Mouse (Mus musculus) hindbrain, embryonic 12.5 days (tissue): ENCODE measurements around the gene Pof1b. TPM values are rescaled to one million over a fixed set of nuclear protein-coding genes. Genes with fewer than 3 reads are reported as not detected.

Experiments used
- ATAC-seq: fragments of 200-750 bp; cut with Nextera tagmentation; 2 replicates; pipeline ENCODE4 v1.8.0; 2017; ENCODE audit warnings: moderate TSS enrichment; ENCODE audit not compliant: low FRiP score
- H3K27ac ChIP-seq: fragments of 300-500 bp; sonication (generic); 2 replicates; pipeline ENCODE4 v1.5.1; 2016; ENCODE audit warnings: mild to moderate bottlenecking
- H3K27me3 ChIP-seq: fragments of 300-500 bp; sonication (generic); 2 replicates; pipeline ENCODE4 v1.6.1; 2016; ENCODE audit warnings: mild to moderate bottlenecking
- H3K36me3 ChIP-seq: fragments of 300-500 bp; sonication (generic); 2 replicates; pipeline ENCODE4 v1.6.1; 2016; ENCODE audit warnings: mild to moderate bottlenecking
- H3K4me1 ChIP-seq: fragments of 300-500 bp; sonication (generic); 2 replicates; pipeline ENCODE4 v1.6.1; 2016
- H3K4me2 ChIP-seq: fragments of 300-500 bp; sonication (generic); replicated peaks from 2 replicates; pipeline ENCODE4 v1.6.1; 2016; ENCODE audit warnings: mild to moderate bottlenecking
- H3K4me3 ChIP-seq: fragments of 300-500 bp; sonication (generic); 2 replicates; pipeline ENCODE4 v1.5.1; 2016; ENCODE audit warnings: mild to moderate bottlenecking
- H3K9ac ChIP-seq: fragments of 300-500 bp; sonication (generic); 2 replicates; pipeline ENCODE4 v1.6.1; 2016; ENCODE audit warnings: mild to moderate bottlenecking, moderate library complexity
- H3K9me3 ChIP-seq: fragments of 300-500 bp; sonication (generic); replicated peaks from 2 replicates; pipeline ENCODE4 v1.6.1; 2016; ENCODE audit warnings: mild to moderate bottlenecking
- WGBS: fragments of 180-500 bp; shearing (Covaris S2); methylation state at CpG from one replicate; pipeline ENCODE4 v1.1.7; 2016; 5-methylcytosine and 5-hydroxymethylcytosine counted together
- polyA plus RNA-seq: library from polyadenylated mRNA; unstranded; fragments of >200 nt; fragmentation: Nextera tagmentation; extraction: Ambion mirVana; gene quantifications from 2 replicates; pipeline ENCODE4 v1.2.1, GENCODE M21; 2016

Gene Pof1b
- 0.17 and 0.39 TPM in 2 replicates for polyA plus RNA-seq

DNA sequence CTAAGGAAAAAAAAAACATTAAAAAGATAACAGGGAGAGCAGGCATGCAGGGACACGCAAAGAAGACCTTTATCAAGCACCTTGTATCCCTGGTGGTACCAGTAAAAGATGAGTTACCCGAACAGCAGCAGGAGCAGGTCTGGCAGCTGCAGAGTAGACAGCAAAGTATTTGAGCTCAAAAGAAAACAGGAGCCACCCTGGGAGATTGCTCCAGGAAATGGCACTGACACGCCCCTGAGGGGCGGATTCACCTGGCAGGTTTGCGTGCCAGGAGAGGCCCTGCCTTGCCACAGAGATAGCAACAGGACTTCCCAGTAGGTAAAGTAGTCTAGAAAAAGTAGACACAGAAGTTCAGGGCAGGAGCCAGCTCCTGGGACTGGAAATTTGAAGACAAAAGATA lies at the start of gene Pof1b:
Gene Pof1b (minus strand): TSS at position 144 of the 400 bp plus-strand sequence.
- no peak for ATAC-seq

DNA sequence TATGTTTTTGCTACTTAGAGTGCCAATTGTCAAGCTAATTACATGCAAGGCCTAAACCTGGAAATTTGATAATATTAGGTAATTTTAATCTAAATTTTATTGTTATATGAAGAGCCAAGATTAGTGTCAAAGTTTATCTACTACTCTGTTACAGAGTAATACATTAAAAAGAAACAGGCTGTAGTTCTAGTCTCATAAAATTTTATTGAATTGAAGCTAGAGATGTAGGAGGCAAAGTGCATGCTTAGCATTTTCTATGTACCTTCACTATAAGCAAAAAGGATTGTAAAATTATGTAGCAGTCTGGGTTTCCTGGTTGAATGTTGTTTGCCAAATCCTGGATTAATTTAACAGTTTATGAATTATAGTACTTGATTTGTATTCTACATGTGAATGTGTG lies 18.1 kb upstream of the Pof1b start:
- no peaks in the 10 kb centered on the region for H3K9me3 ChIP-seq
- no peak overlapping the region for H3K4me3 ChIP-seq
- H3K27ac ChIP-seq: no peak overlapping the region
- H3K9ac ChIP-seq: no peak overlapping the region
- H3K4me1 ChIP-seq: no peaks in the 10 kb centered on the region
- no peaks in the 10 kb centered on the region for H3K36me3 ChIP-seq
- ATAC-seq: no peak
- no peak overlapping the region for H3K4me2 ChIP-seq
- no peaks in the 10 kb centered on the region for H3K27me3 ChIP-seq

More for the DNA sequence above, at the start of gene Pof1b:
- Histone ChIP-seq H3K27ac (no peak within 1 kb of the TSS), H3K36me3 (no peaks in the 10 kb centered on the region), H3K9me3 (no peaks in the 10 kb centered on the region), H3K9ac (no peak within 1 kb of the TSS), H3K4me3 (no peak within 1 kb of the TSS), H3K27me3 (no peaks in the 10 kb centered on the region), H3K4me2 (no peak within 1 kb of the TSS), H3K4me1 (no peaks in the 10 kb centered on the region)
- WGBS: 76% methylated on average over 5 of the region's 5 CpGs

DNA sequence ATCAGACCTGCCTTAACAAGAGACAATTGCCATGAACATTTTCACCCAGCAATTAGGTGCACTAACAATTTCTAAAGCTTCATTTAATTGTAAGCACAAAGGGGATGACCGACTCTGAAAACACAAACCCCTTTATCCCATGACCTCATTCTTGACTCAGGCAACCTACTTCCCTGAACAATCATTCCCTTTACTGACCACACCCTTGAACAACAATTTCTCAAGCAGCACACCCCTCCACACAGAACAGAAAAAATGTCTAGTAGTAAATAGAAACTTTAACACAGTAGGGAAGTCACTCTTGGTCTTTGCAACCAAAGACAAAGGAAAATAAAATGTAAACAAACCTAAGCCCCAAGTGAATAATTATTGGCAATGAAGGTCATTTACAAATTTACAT lies 4.1 kb downstream of the Pof1b start:
- Histone ChIP-seq H3K36me3 (no peaks in the 10 kb centered on the region), H3K27me3 (no peaks in the 10 kb centered on the region), H3K27ac (no peak overlapping the region), H3K4me3 (no peak overlapping the region), H3K9me3 (no peaks in the 10 kb centered on the region), H3K4me1 (no peaks in the 10 kb centered on the region), H3K4me2 (no peak overlapping the region), H3K9ac (no peak overlapping the region)
- ATAC-seq: no peak
- 78% methylated on average over 1 of the region's 1 CpGs for WGBS

GRCm38 (mm10) chrX:112680605-112681004 lies 17.8 kb downstream of the Pof1b start:
- no peak for ATAC-seq
- Histone ChIP-seq H3K27ac (no peak overlapping the region), H3K9me3 (no peaks in the 10 kb centered on the region), H3K36me3 (no peaks in the 10 kb centered on the region), H3K9ac (no peak overlapping the region), H3K27me3 (no peaks in the 10 kb centered on the region), H3K4me2 (no peak overlapping the region), H3K4me1 (no peaks in the 10 kb centered on the region), H3K4me3 (no peak overlapping the region)
- 78% methylated on average over 5 of the region's 5 CpGs for WGBS

DNA sequence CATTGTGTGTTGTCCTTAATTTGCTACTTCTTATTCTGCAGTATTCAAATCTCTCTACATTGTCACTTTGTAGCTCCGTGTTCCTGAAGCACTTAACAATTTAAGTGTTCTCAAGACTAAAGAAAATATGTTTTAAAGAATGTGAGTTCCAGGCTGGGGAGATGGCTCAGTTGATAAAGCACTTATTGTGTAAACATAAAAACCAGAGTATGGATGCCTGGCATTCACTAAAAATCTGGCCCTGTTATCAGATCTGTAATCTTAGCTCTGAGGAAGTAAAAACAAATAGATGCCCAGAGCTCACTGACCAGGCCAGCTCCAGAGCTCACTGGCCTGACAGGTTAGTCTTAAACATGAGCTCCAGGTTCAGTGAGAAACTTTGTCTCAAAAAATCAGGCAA lies 22.9 kb downstream of the Pof1b start:
- WGBS: 63% methylated on average over 1 of the region's 1 CpGs
- H3K9ac ChIP-seq: no peak overlapping the region

DNA sequence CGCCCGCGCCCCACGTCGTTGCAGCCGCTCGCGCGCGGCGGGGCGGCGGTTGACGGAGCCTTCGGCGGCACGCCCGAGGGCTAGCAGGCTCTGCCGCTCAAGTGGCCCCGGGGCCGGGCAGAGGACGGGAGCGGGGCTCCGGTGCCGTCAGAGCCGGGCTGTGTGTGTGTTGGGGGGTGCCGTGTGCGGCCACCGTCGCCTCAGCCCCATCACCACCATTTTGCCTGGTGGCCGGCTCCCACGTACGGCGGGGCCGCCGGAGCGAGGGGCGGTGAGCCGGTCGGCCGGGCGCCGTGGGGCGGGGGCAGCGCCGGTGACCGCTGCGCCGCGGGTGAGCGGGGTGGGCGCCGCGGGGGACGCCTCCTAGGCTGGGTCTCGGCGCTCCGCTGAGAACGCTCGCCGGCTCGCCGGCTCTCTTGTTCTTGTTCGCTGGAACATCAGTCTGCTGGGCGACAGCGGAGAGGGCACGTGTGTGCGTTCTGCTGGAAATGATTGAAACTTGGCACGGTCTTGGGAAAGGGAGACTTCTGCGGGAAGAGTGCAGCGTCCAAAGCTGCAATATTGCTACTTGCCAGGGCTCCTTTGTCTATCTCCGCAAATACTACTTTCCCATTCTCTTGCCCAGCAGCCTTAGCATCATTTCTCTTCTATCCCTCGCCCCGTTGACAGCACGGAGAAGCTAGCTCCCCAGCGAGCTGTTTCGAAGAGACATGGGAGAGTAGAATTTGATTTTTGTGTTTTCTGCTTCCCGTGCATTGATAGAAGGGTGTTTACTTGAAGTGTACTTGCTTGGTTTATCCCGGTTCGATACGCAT lies 96.9 kb downstream of the Pof1b start:
- Histone ChIP-seq H3K36me3 (no peaks in the 10 kb centered on the region), H3K4me3 (peak overlapping the region; percentile 67), H3K9ac (peak overlapping the region; percentile 78), H3K4me2 (peak overlapping the region; percentile 45), H3K27me3 (no peaks in the 10 kb centered on the region), H3K4me1 (no peaks in the 10 kb centered on the region), H3K27ac (peak overlapping the region; percentile 89), H3K9me3 (no peaks in the 10 kb centered on the region)
- peak; percentile 67 for ATAC-seq
- 27% methylated on average over 52 of the region's 81 CpGs for WGBS

More for the DNA sequence above, 22.9 kb downstream of the Pof1b start:
- Histone ChIP-seq H3K9me3 (no peaks in the 10 kb centered on the region), H3K4me2 (no peak overlapping the region), H3K36me3 (no peaks in the 10 kb centered on the region), H3K4me3 (no peak overlapping the region), H3K27ac (no peak overlapping the region), H3K4me1 (no peaks in the 10 kb centered on the region), H3K27me3 (no peaks in the 10 kb centered on the region)
- no peak for ATAC-seq

- Histone ChIP-seq H3K36me3 (no peaks in the 10 kb centered on the region), H3K27ac (peak within 1 kb of the TSS; percentile 89), H3K4me2 (peak within 1 kb of the TSS; percentile 45), H3K4me3 (peak within 1 kb of the TSS; percentile 67), H3K27me3 (no peaks in the 10 kb centered on the region), H3K9me3 (no peaks in the 10 kb centered on the region), H3K9ac (peak within 1 kb of the TSS; percentile 78), H3K4me1 (no peaks in the 10 kb centered on the region)
- peak; percentile 98 for ATAC-seq
- WGBS: 18% methylated on average over 67 of the region's 79 CpGs
These were observed 97.7 kb downstream of the Pof1b start, which contains the start of gene Zfp711 for GRCm38 (mm10) chrX:112600511-112601305. TSS of gene Zfp711 (plus strand) at chrX:112600526.

Other genes starting within 250 kb of the Pof1b start
- not detected in 2 replicates for gene 2010106E10Rik, start 203.4 kb downstream of the Pof1b start, polyA plus RNA-seq
- 30.4 and 34.0 TPM in 2 replicates for gene Zfp711, start 98.1 kb downstream of the Pof1b start, polyA plus RNA-seq